Mouse (Mus musculus): ENCODE data around the gene Rpa1.

GRCm38 (mm10) chr11:75280066-75280410 is 68.1 kb downstream of the Rpa1 start:
- TF ChIP-seq CTCF (IDR thresholded peaks at IDR 0.05; ENCODE audit: insufficient read depth, low read length) (no peak), POLR2A (IDR thresholded peaks at IDR 0.05; ENCODE audit: borderline replicate concordance, extremely low read depth, low read depth, low read length) (no peak)

All from lung, adult 2 months (tissue).